Mouse (Mus musculus): ENCODE results near the gene Ankrd23. TPM values are rescaled to one million over a fixed set of nuclear protein-coding genes. Genes with fewer than 3 reads are reported as not detected.

Ankrd23 gene
- total RNA-seq, 2 experiments from 2014 or later, result 5.3 to 5.8 TPM

DNA sequence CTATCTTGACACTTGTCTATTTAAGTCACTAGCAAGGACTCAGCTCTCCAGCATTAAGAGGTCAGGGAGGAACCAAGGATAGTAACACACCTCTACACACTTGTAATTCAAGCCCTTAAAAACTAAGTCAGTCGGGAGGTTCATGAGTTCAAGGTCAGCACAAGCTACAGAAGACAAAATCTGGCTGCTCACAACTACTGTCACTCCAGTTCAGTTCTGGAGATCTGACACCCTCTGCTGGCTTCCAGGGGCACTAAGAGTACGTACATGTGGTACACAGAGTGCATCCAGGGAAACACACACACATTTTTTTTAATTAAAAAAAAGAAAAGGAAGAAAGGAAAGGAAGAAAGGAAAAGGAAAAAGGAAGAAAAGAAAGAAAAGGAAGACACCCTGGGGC lies 40.0 kb downstream of the Ankrd23 start:
- DNase-seq (ENCODE audit: extremely low spot score in 1 of 2, low spot score in 2 of 2), result no peak
- intact Hi-C loops (cut with DNase I), result loop anchor here (5.0 kb wide), 1 partner anchor 169 kb away; no protein-coding TSS in a partner anchor

DNA sequence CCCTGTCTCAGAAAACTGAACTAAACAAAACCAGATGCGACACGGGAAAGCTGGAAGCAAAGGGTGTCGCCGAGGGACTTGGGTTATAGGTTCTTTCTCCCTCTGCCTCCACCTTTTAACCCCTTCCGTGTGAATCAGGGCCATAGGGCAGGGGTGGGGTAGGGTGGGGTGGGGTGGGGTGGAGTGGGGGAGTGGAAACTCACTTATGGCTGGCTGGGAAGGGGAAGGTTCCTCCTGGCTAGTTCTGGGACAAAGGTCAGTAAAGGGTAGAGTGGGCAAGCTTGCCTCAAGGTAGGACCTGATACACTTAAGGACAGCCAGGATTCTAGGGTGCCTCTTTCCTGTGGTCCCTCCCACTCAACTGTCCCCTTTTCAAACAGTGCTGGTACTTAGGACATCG lies 43.4 kb downstream of the Ankrd23 start:
- no peak for DNase-seq (ENCODE audit: extremely low spot score in 1 of 2, low spot score in 2 of 2)
- intact Hi-C loops (cut with DNase I), result no loop called here

DNA sequence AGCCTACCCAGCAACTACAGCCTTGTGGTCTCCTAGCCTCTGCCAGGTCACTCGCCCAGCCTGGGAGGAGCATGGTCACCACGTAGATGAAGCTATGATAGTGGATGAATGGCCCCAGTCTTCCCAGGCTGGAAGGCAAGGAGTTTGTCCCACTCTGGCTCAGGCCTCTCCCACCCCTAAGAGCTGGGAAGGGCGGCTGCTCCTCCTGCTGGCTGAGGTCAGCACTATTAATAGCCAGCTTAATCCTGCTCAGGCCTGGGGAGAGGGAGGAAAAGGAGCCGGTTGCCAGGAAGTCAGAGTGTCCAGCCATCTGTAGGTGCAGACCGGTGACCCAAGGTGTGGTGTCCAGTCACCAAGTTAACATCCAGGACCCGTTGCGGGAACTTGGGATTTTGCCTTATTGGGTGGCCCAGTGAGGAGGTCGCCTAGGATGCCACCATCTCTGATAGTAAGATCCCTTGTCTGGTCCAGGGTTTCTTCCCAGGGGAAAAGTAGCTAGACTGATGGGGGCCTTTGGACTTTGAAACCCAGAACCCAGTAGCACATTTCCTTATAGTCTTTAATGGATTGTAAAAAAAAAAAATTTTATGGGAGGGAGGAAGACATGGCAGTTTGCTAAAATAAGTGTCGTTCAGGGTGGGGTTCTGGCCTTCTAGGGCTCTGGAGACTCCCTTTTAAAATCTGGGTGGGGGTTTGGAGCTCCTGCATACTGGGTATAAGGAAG lies 44.1 kb downstream of the Ankrd23 start:
- intact Hi-C loops (cut with DNase I), result no loop called here
- peak in 1 of 2 experiments; percentile 67 for DNase-seq (ENCODE audit: extremely low spot score in 1 of 2, low spot score in 2 of 2)

DNA sequence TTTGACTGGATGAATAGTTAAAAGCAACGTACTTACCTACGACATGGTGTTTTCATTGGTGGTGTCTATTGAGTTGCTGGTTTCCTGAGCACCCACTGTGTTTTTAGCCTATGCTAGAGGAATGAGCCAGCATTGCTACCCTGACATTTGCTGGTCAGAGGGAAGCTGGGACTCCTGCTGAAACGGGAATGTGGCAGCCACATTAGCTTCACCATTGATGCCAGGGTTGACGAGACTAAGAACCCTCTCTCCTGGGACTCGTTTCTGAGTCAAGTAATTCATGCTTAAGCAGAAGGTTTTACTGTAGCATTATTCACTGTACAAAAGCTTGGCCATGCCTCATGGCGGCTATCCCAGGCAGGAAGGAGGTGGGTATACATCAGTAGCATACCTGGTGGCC lies 47.0 kb downstream of the Ankrd23 start:
- intact Hi-C loops (cut with DNase I), result no loop called here
- DNase-seq (ENCODE audit: extremely low spot score in 1 of 2, low spot score in 2 of 2), result no peak

DNA sequence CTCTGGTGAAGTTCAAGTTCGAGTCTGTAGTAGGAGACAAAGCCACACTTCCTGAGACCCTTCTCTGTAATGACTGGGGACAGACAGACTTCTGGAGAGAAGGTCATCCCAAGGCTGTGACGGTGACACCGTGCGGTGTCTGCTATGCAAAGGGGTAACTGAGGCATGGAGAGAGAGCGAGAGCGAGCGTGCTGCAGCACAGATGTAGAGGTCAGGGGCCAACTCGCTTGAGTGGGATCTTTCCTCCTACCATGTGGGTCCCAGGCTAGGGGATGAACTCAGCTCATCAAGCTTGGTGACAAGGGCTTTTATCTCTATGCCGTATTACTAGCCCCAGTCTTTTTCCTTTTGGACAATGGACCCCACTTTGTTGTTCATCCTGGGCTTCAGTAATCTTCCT lies 49.6 kb downstream of the Ankrd23 start:
- intact Hi-C loops (cut with DNase I), result no loop called here
- DNase-seq (ENCODE audit: extremely low spot score in 1 of 2, low spot score in 2 of 2), result no peak

DNA sequence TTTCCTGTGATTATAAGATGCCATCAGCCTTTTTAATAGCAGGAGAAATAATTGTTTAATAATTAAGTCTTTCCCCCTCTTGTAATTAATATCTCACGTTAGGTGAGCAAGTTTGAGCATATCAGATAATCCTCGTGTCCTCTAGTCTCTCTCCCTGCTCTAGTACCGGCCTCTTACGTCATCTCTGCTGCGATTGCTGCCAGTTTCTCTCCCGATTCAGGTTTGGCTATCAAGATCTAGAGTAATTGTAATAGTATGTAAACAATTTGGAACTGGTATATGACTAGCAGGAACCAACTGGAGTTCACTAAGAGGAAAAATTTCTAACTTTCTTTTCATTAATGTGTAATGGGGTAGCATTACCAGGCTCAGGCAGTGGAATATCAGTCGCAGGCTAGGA lies 51.6 kb downstream of the Ankrd23 start:
- intact Hi-C loops (cut with DNase I), result no loop called here

DNA sequence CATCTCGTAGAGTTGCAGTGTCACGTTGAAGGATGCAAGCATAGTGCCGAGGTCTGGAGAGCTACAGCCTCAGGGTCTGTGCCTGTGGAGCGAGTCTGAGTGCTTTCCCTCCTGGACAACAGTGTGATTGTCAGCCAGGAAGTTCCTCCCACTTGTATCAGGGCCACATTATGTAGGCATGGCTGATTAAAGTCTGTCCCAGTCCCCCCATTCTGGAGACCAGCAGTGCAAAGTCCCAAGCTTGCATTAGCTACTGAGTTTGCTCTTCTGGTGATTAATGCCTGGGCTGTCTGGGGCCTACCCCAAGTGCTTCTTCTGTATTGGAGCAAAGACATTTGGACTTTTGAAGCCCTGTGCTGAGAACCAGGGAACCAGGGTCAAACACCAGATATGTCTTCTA lies 52.9 kb downstream of the Ankrd23 start:
- intact Hi-C loops (cut with DNase I), result no loop called here
- DNase-seq (ENCODE audit: extremely low spot score in 1 of 2, low spot score in 2 of 2), result no peak

More for the DNA sequence above, 51.6 kb downstream of the Ankrd23 start:
- no peak for DNase-seq (ENCODE audit: extremely low spot score in 1 of 2, low spot score in 2 of 2)

Small RNAs within 50 kb of the gene (microRNA-seq; reads per million reads assigned to microRNA genes)
- gene Gm47280, result not detected

Other genes starting within 250 kb of the Ankrd23 start
- gene Arid5a, start 229.2 kb downstream of the Ankrd23 start, total RNA-seq (2021), result 10 to 100 TPM in 1 of 2 experiments, 1 to 10 TPM in 1; 9.8 to 10.5 TPM
- gene Kansl3, start 167.7 kb downstream of the Ankrd23 start, total RNA-seq (2021), result 10 to 100 TPM; 55.3 to 55.9 TPM
- gene Fer1l5, start 164.6 kb downstream of the Ankrd23 start, total RNA-seq (2021), result not detected
- gene Lman2l, start 91.6 kb downstream of the Ankrd23 start, total RNA-seq (2021), result 10 to 100 TPM; 37.8 to 40.5 TPM
- gene Cnnm4, start 65.3 kb downstream of the Ankrd23 start, total RNA-seq (2021), result 10 to 100 TPM; 12.7 to 13.7 TPM
- gene Cnnm3, start 25.0 kb downstream of the Ankrd23 start, total RNA-seq (2021), result 10 to 100 TPM; 30.3 to 34.1 TPM
- gene Gm42417, start 2.5 kb upstream of the Ankrd23 start, total RNA-seq (2021), result under 1 TPM in 1 of 2 experiments, not detected in 1; 0.49 TPM
- 10 to 100 TPM; 13.4 to 18.1 TPM for gene Ankrd39, start 10.6 kb upstream of the Ankrd23 start, total RNA-seq (2021)
- 10 to 100 TPM; 20.9 to 27.4 TPM for gene Sema4c, start 21.5 kb upstream of the Ankrd23 start, total RNA-seq (2021)
- gene Fam178b, start 146.3 kb upstream of the Ankrd23 start, total RNA-seq (2021), result under 1 TPM in 1 of 2 experiments, not detected in 1; 0.69 TPM
- gene Cox5b, start 154.6 kb upstream of the Ankrd23 start, total RNA-seq (2021), result 100 to 1,000 TPM; 610 to 632 TPM
- under 1 TPM; 0.71 to 0.81 TPM for gene 4933424G06Rik, start 173.3 kb upstream of the Ankrd23 start, total RNA-seq (2021)
- 100 to 1,000 TPM; 202 to 213 TPM for gene Actr1b, start 177.5 kb upstream of the Ankrd23 start, total RNA-seq (2021)
- 1 to 10 TPM; 2.3 TPM for gene Zap70, start 224.9 kb upstream of the Ankrd23 start, total RNA-seq (2021)

Data from left cerebral cortex, postnatal 10 days (tissue).